Mouse (Mus musculus): ENCODE results near the gene Tmem51. TPM values are rescaled to one million over a fixed set of nuclear protein-coding genes. Genes with fewer than 3 reads are reported as not detected.

Tmem51 gene
- total RNA-seq (2017) = 2.3 and 2.5 TPM in 2 replicates

GRCm38 (mm10) chr4:142084131-142084899, at the start of gene Tmem51:
Tmem51 (minus strand) TSS chr4:142084304.
- no peak for ATAC-seq (ENCODE audit: extremely low read depth, insufficient number of reproducible peaks, low FRiP score, poor library complexity, severe bottlenecking)

- no peak for ATAC-seq (ENCODE audit: extremely low read depth, insufficient number of reproducible peaks, low FRiP score, poor library complexity, severe bottlenecking)
Observed at GRCm38 (mm10) chr4:142130162-142130561, 46.1 kb upstream of the Tmem51 start.

GRCm38 (mm10) chr4:142127275-142127788, 43.2 kb upstream of the Tmem51 start:
- no peak for ATAC-seq (ENCODE audit: extremely low read depth, insufficient number of reproducible peaks, low FRiP score, poor library complexity, severe bottlenecking)

GRCm38 (mm10) chr4:142126641-142127274, 42.7 kb upstream of the Tmem51 start:
- ATAC-seq (ENCODE audit: extremely low read depth, insufficient number of reproducible peaks, low FRiP score, poor library complexity, severe bottlenecking) = no peak

- ATAC-seq (ENCODE audit: extremely low read depth, insufficient number of reproducible peaks, low FRiP score, poor library complexity, severe bottlenecking) = no peak
Observed at GRCm38 (mm10) chr4:142121164-142121563, 37.1 kb upstream of the Tmem51 start.

- ATAC-seq (ENCODE audit: extremely low read depth, insufficient number of reproducible peaks, low FRiP score, poor library complexity, severe bottlenecking) = no peak
Observed at GRCm38 (mm10) chr4:142118522-142118921, 34.4 kb upstream of the Tmem51 start.

GRCm38 (mm10) chr4:142117993-142118392, 33.9 kb upstream of the Tmem51 start:
- no peak for ATAC-seq (ENCODE audit: extremely low read depth, insufficient number of reproducible peaks, low FRiP score, poor library complexity, severe bottlenecking)

GRCm38 (mm10) chr4:142113306-142113705, 29.2 kb upstream of the Tmem51 start:
- no peak for ATAC-seq (ENCODE audit: extremely low read depth, insufficient number of reproducible peaks, low FRiP score, poor library complexity, severe bottlenecking)

GRCm38 (mm10) chr4:142103081-142103671, 19.1 kb upstream of the Tmem51 start:
- ATAC-seq (ENCODE audit: extremely low read depth, insufficient number of reproducible peaks, low FRiP score, poor library complexity, severe bottlenecking) = no peak

- ATAC-seq (ENCODE audit: extremely low read depth, insufficient number of reproducible peaks, low FRiP score, poor library complexity, severe bottlenecking) = no peak
Observed at GRCm38 (mm10) chr4:142098303-142098702, 14.2 kb upstream of the Tmem51 start.

- no peak for ATAC-seq (ENCODE audit: extremely low read depth, insufficient number of reproducible peaks, low FRiP score, poor library complexity, severe bottlenecking)
Observed at GRCm38 (mm10) chr4:142097871-142098270, 13.8 kb upstream of the Tmem51 start.

- ATAC-seq (ENCODE audit: extremely low read depth, insufficient number of reproducible peaks, low FRiP score, poor library complexity, severe bottlenecking) = no peak
Observed at GRCm38 (mm10) chr4:142095513-142096241, 11.6 kb upstream of the Tmem51 start.

- ATAC-seq (ENCODE audit: extremely low read depth, insufficient number of reproducible peaks, low FRiP score, poor library complexity, severe bottlenecking) = no peak
Observed at GRCm38 (mm10) chr4:142094386-142094785, 10.3 kb upstream of the Tmem51 start.

- no peak for ATAC-seq (ENCODE audit: extremely low read depth, insufficient number of reproducible peaks, low FRiP score, poor library complexity, severe bottlenecking)
Observed at GRCm38 (mm10) chr4:142091100-142091499, 7.0 kb upstream of the Tmem51 start.

GRCm38 (mm10) chr4:142089966-142090365, 5.9 kb upstream of the Tmem51 start:
- ATAC-seq (ENCODE audit: extremely low read depth, insufficient number of reproducible peaks, low FRiP score, poor library complexity, severe bottlenecking) = no peak

GRCm38 (mm10) chr4:142088836-142089235, 4.7 kb upstream of the Tmem51 start:
- no peak for ATAC-seq (ENCODE audit: extremely low read depth, insufficient number of reproducible peaks, low FRiP score, poor library complexity, severe bottlenecking)

GRCm38 (mm10) chr4:142088409-142088808, 4.3 kb upstream of the Tmem51 start:
- no peak for ATAC-seq (ENCODE audit: extremely low read depth, insufficient number of reproducible peaks, low FRiP score, poor library complexity, severe bottlenecking)

GRCm38 (mm10) chr4:142084936-142085563, 946 bp upstream of the Tmem51 start:
- no peak for ATAC-seq (ENCODE audit: extremely low read depth, insufficient number of reproducible peaks, low FRiP score, poor library complexity, severe bottlenecking)

- peak; percentile 23; the same call in 1 of the 2 replicates for ATAC-seq (ENCODE audit: extremely low read depth, insufficient number of reproducible peaks, low FRiP score, poor library complexity, severe bottlenecking)
Observed at GRCm38 (mm10) chr4:142083762-142084130, 358 bp downstream of the Tmem51 start.

Measured in neutrophil, adult 5-6 weeks (primary cell).